Mouse (Mus musculus) megakaryocyte, embryonic 14.5 days (primary cell): ENCODE measurements at regions not wholly inside any gene's neighbourhood (a gene's known extent, or its start where the extent isn't known, plus 50 kb on each side); places are given as distances from the start of the nearest gene placed in this dataset.

Source experiments
- H3K27me3 ChIP-seq: replicated peaks from 2 replicates; pipeline ENCODE3; 2012; ENCODE audit warnings: inconsistent platforms
- H3K36me3 ChIP-seq: replicated peaks from 2 replicates; pipeline ENCODE3; 2012; ENCODE audit warnings: low read length, inconsistent platforms, mixed read lengths
- H3K4me1 ChIP-seq: 2 replicates; pipeline ENCODE4 v1.6.1; 2012; ENCODE audit warnings: inconsistent platforms
- H3K4me3 ChIP-seq: replicated peaks from 2 replicates; pipeline ENCODE3; 2012; ENCODE audit warnings: moderate library complexity, mild to moderate bottlenecking, inconsistent platforms
- H3K9me3 ChIP-seq: 2 replicates; pipeline ENCODE4 v1.6.1; 2012; ENCODE audit warnings: inconsistent platforms
- FLI1 ChIP-seq: IDR thresholded peaks from 2 replicates; pipeline ENCODE4 v1.6.1; 2012; ENCODE audit warnings: low read length, inconsistent platforms, mixed read lengths
- GATA1 ChIP-seq: IDR thresholded peaks from 3 replicates; pipeline ENCODE4 v1.6.1; 2012; ENCODE audit warnings: mixed read lengths, low read length, inconsistent platforms, borderline replicate concordance

DNA sequence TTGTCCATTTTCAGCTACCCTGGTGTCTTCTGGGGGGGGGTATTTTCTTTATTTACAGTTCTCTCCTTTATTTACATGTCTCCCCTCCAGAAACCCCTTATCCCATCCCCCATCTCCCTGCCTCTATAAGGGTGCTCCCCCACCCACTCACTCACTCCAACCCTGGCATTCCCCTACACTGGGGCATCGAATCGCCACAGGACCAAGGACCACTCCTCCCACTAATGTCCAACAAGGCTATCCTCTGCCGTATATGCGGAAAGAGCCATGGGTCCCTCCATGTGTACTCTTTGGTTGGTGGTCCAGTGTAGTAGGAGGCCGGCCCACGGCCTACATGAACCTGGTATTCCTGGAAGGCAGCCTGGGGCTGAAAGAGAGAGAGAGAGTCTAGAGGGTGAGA, 82.9 kb upstream of the Cop1 start:
- peaks cover 5% of the 10 kb centered on the region for H3K4me1 ChIP-seq
- no peaks in the 10 kb centered on the region for H3K27me3 ChIP-seq
- no peaks in the 10 kb centered on the region for H3K36me3 ChIP-seq
- peaks cover 6% of the 10 kb centered on the region; the same call in 1 of the 2 replicates for H3K9me3 ChIP-seq
- no peak overlapping the region for H3K4me3 ChIP-seq
- TF ChIP-seq FLI1 = no peak
- no peak for TF ChIP-seq GATA1

DNA sequence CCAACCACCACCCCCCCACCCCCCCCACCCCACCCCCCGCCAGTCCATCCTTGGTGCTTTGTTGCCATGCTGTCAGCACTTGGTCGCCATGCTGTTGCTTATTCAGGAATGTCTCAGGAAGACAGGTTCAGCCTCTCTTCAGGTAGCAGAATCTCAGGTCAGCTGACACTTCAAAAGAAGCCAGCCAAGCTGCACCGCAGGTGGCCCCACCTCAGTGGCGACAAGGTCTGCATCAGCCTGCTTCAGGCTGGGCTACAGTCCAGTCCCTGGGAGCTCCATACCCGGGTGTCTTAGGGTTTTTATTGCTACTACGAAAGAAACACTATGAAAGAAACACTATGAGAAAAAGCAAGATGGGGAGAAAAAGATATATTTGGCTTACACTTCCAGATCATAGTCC, 82.4 kb upstream of the Cop1 start:
- H3K36me3 ChIP-seq = no peaks in the 10 kb centered on the region
- no peak overlapping the region for H3K4me3 ChIP-seq
- no peak for TF ChIP-seq GATA1
- TF ChIP-seq FLI1 = no peak
- H3K4me1 ChIP-seq = peaks cover 5% of the 10 kb centered on the region
- H3K9me3 ChIP-seq = peaks cover 6% of the 10 kb centered on the region; the same call in 1 of the 2 replicates
- H3K27me3 ChIP-seq = no peaks in the 10 kb centered on the region

DNA sequence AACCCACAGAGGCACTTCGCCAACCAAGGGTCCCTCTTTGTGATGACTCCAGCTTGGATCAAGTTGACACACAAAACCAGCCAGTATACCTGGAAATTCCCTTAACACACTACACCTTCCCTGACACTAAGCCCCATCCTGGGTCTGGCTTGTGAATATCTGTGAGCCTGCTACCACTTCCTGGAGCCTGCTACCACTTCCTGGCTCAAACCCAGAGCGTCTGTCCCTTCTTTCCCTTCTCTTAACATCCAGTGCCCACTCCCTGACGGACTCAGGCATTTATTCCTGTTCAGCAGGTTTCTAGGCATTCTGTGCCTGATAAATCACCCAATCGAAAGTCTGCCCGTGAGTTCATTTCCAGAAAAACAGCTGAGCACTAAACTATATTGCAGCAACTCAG, 81.8 kb upstream of the Cop1 start:
- TF ChIP-seq FLI1 = no peak
- TF ChIP-seq GATA1 = no peak
- Histone ChIP-seq H3K27me3 (no peaks in the 10 kb centered on the region), H3K4me3 (no peak overlapping the region), H3K36me3 (no peaks in the 10 kb centered on the region), H3K9me3 (peaks cover 6% of the 10 kb centered on the region; the same call in 1 of the 2 replicates), H3K4me1 (peaks cover 5% of the 10 kb centered on the region)

DNA sequence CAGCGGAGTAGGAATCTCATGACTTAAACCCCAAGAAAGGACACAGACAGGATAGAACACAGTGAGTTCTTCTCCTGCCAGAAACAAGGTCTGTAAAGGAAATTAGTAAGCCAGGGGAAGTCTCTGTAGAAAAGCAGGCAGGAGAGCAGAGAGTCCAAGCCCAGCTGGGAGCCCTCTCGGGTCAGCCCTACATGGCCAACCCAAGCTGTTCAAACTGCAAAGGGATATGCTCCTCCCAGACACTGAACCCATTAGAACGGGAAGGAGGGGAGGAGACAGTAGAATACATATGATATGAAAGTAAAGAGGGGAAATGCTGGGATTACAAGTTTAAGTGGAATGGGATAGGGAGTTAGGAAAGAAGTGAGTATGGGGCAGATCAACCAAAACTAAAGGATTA, 75.7 kb upstream of the Cop1 start:
- Histone ChIP-seq H3K9me3 (peaks cover 9% of the 10 kb centered on the region), H3K27me3 (no peaks in the 10 kb centered on the region), H3K4me3 (no peak overlapping the region), H3K36me3 (no peaks in the 10 kb centered on the region), H3K4me1 (no peaks in the 10 kb centered on the region)
- TF ChIP-seq GATA1 (no peak), FLI1 (no peak)

DNA sequence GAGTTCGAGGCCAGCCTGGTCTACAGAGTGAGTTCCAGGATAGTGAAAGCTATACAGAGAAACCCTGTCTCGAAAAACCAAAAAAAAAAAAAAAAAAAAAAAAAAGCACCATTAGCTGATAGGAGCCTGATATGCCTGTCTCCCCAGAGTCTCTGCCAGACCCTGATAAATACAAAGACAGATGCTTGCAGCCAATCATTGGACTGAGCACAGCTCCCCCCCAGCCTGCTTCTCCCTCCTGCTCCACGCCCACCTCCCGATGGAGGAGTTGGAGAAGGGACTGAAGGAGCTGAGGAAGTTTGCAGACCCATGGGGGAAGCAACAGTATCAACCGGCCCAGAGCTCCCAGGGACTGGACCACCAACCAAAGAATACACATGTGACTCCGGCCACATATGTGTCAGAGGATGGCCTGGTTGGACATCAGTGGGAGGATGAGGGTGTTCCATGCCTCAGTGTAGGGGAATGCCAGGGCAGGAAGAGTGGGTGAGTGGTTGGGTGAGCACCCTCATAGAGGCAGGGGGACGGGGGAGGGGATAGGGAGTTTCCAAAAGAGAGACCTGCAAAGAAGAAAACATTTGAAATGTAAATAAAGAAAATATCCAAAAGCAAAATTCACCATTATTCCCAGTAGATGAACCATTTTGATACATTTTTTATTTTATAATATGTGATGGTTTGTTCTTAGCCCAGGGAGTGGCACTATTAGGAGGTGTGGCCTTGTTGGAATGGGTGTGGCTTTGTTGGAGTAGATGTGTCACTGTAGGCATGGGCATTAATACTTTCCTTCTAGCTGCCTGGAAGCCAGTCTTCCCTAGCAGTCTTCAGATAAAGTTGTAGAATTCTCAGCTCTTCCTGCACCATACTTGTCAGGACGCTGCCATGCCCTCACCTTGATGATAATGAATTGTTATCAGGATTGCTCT, 71.8 kb upstream of the Cop1 start:
- TF ChIP-seq GATA1 (no peak), FLI1 (no peak)
- Histone ChIP-seq H3K4me1 (no peaks in the 10 kb centered on the region), H3K4me3 (no peak overlapping the region), H3K27me3 (peaks cover 2% of the 10 kb centered on the region), H3K36me3 (no peaks in the 10 kb centered on the region), H3K9me3 (peaks cover 3% of the 10 kb centered on the region; the same call in 1 of the 2 replicates)

DNA sequence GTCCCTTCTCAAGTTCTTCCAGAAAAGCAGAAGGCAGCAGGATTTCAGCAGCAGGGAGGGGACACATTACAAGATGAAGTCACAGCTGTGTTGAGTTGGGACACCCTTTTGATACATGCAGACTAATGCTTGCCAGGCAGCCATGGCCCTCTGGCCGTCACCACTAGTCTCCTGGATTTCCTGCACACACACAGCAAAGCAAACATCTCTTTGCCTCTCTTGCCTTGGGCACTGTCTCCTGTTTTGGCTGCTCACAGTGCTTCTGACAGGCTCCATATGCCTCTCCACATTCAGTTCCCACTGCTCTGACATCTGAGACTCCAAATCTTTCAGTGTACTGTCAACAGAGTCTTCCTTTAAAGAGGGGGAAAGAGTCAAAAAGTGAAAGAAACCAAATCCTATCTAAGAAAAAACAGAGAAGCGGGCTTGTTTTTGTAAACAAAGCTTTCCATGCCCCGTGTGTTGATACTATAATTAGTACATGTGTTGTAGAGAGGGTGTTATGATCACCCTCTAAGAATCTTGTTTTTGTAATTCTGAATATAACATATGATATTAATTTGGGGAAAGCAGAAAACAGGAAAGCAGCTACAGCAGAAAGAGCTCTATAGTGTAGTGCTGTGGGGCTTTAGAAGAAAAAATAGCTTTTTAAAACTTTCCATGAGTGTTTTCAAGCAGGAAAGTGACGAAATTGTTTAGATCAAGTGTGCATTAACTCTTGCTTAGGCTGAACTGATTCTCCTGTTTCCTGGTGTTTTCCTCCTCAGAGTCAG, 68.8 kb upstream of the Cop1 start:
- no peak for TF ChIP-seq GATA1
- TF ChIP-seq FLI1 = no peak
- Histone ChIP-seq H3K36me3 (no peaks in the 10 kb centered on the region), H3K4me1 (no peaks in the 10 kb centered on the region), H3K27me3 (peaks cover 2% of the 10 kb centered on the region), H3K9me3 (peaks cover 3% of the 10 kb centered on the region; the same call in 1 of the 2 replicates), H3K4me3 (no peak overlapping the region)

DNA sequence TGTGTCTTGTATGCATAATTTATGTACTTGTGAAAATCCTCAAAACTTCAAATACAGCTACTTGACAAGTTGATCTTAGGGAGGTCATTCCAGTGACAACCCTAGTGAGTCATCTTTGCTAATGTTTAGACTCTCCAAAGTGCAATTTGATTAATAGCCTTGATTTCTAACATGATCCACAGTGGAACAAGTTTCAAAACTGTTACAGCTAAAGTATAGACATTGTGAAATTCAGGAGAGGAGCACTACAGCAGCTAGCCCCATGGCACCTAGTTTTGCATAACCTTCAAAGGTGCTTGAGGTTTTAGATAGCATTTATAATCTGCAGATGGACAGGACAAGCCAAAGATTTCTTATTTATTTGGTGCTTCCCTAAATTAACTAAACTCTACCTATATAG, 50.1 kb upstream of the Cop1 start:
- TF ChIP-seq FLI1 = no peak
- no peak for TF ChIP-seq GATA1
- no peaks in the 10 kb centered on the region for H3K36me3 ChIP-seq
- no peak overlapping the region for H3K4me3 ChIP-seq
- H3K4me1 ChIP-seq = no peaks in the 10 kb centered on the region
- H3K9me3 ChIP-seq = peaks cover 6% of the 10 kb centered on the region
- no peaks in the 10 kb centered on the region for H3K27me3 ChIP-seq
